Mouse (Mus musculus): ENCODE measurements around the gene Thsd7b. TPM values are rescaled to one million over a fixed set of nuclear protein-coding genes. Genes with fewer than 3 reads are reported as not detected.

Gene Thsd7b
- polyA plus RNA-seq, 1 experiment: 0.07 TPM

GRCm38 (mm10) chr1:129559137-129559536 lies 286.0 kb downstream of the Thsd7b start:
- no peak for TF ChIP-seq GATA1 (IDR thresholded peaks at IDR 0.05; ENCODE audit: borderline replicate concordance, low read length)
- no peak for TF ChIP-seq FLI1 (IDR thresholded peaks at IDR 0.05; ENCODE audit: low read length)
- Histone ChIP-seq H3K36me3 (replicated peaks; ENCODE audit: low read length) (no peaks in the 10 kb centered on the region), H3K9me3 (no peaks in the 10 kb centered on the region), H3K27me3 (replicated peaks) (no peaks in the 10 kb centered on the region), H3K4me3 (replicated peaks) (no peak overlapping the region), H3K4me1 (no peaks in the 10 kb centered on the region)

GRCm38 (mm10) chr1:129559812-129560211 lies 286.7 kb downstream of the Thsd7b start:
- Histone ChIP-seq H3K9me3 (no peaks in the 10 kb centered on the region), H3K4me1 (no peaks in the 10 kb centered on the region), H3K36me3 (replicated peaks; ENCODE audit: low read length) (no peaks in the 10 kb centered on the region), H3K27me3 (replicated peaks) (no peaks in the 10 kb centered on the region), H3K4me3 (replicated peaks) (no peak overlapping the region)
- TF ChIP-seq GATA1 (IDR thresholded peaks at IDR 0.05; ENCODE audit: borderline replicate concordance, low read length) (no peak), FLI1 (IDR thresholded peaks at IDR 0.05; ENCODE audit: low read length) (no peak)

GRCm38 (mm10) chr1:129562707-129563106 lies 289.6 kb downstream of the Thsd7b start:
- Histone ChIP-seq H3K4me1 (no peaks in the 10 kb centered on the region), H3K9me3 (no peaks in the 10 kb centered on the region), H3K27me3 (replicated peaks) (no peaks in the 10 kb centered on the region), H3K4me3 (replicated peaks) (no peak overlapping the region), H3K36me3 (replicated peaks; ENCODE audit: low read length) (no peaks in the 10 kb centered on the region)
- TF ChIP-seq GATA1 (IDR thresholded peaks at IDR 0.05; ENCODE audit: borderline replicate concordance, low read length) (no peak), FLI1 (IDR thresholded peaks at IDR 0.05; ENCODE audit: low read length) (no peak)

GRCm38 (mm10) chr1:129570522-129570921 lies 297.4 kb downstream of the Thsd7b start:
- Histone ChIP-seq H3K9me3 (no peaks in the 10 kb centered on the region), H3K4me3 (replicated peaks) (no peak overlapping the region), H3K4me1 (no peaks in the 10 kb centered on the region), H3K27me3 (replicated peaks) (peaks cover 2% of the 10 kb centered on the region), H3K36me3 (replicated peaks; ENCODE audit: low read length) (no peaks in the 10 kb centered on the region)
- TF ChIP-seq FLI1 (IDR thresholded peaks at IDR 0.05; ENCODE audit: low read length) (no peak), GATA1 (IDR thresholded peaks at IDR 0.05; ENCODE audit: borderline replicate concordance, low read length) (no peak)

GRCm38 (mm10) chr1:129579955-129580354 lies 306.9 kb downstream of the Thsd7b start:
- Histone ChIP-seq H3K36me3 (replicated peaks; ENCODE audit: low read length) (no peaks in the 10 kb centered on the region), H3K27me3 (replicated peaks) (peaks cover 4% of the 10 kb centered on the region), H3K4me3 (replicated peaks) (no peak overlapping the region), H3K9me3 (no peaks in the 10 kb centered on the region), H3K4me1 (no peaks in the 10 kb centered on the region)
- TF ChIP-seq FLI1 (IDR thresholded peaks at IDR 0.05; ENCODE audit: low read length): no peak
- no peak for TF ChIP-seq GATA1 (IDR thresholded peaks at IDR 0.05; ENCODE audit: borderline replicate concordance, low read length)

GRCm38 (mm10) chr1:129586635-129587034 lies 313.5 kb downstream of the Thsd7b start:
- TF ChIP-seq GATA1 (IDR thresholded peaks at IDR 0.05; ENCODE audit: borderline replicate concordance, low read length): no peak
- TF ChIP-seq FLI1 (IDR thresholded peaks at IDR 0.05; ENCODE audit: low read length): no peak
- H3K36me3 ChIP-seq (replicated peaks; ENCODE audit: low read length): no peaks in the 10 kb centered on the region
- peaks cover 4% of the 10 kb centered on the region for H3K27me3 ChIP-seq (replicated peaks)
- no peaks in the 10 kb centered on the region for H3K4me1 ChIP-seq
- no peaks in the 10 kb centered on the region for H3K9me3 ChIP-seq
- H3K4me3 ChIP-seq (replicated peaks): no peak overlapping the region

- TF ChIP-seq FLI1 (IDR thresholded peaks at IDR 0.05; ENCODE audit: low read length): no peak
- no peak for TF ChIP-seq GATA1 (IDR thresholded peaks at IDR 0.05; ENCODE audit: borderline replicate concordance, low read length)
- Histone ChIP-seq H3K4me3 (replicated peaks) (no peak overlapping the region), H3K4me1 (no peaks in the 10 kb centered on the region), H3K36me3 (replicated peaks; ENCODE audit: low read length) (no peaks in the 10 kb centered on the region), H3K9me3 (no peaks in the 10 kb centered on the region), H3K27me3 (replicated peaks) (peaks cover 3% of the 10 kb centered on the region)
Measured at GRCm38 (mm10) chr1:129589366-129590002, 316.4 kb downstream of the Thsd7b start.

- TF ChIP-seq GATA1 (IDR thresholded peaks at IDR 0.05; ENCODE audit: borderline replicate concordance, low read length): no peak
- no peak for TF ChIP-seq FLI1 (IDR thresholded peaks at IDR 0.05; ENCODE audit: low read length)
- Histone ChIP-seq H3K36me3 (replicated peaks; ENCODE audit: low read length) (no peaks in the 10 kb centered on the region), H3K27me3 (replicated peaks) (peaks cover 26% of the 10 kb centered on the region)
Measured at GRCm38 (mm10) chr1:129595447-129595846, 322.3 kb downstream of the Thsd7b start.

GRCm38 (mm10) chr1:129600933-129601332 lies 327.8 kb downstream of the Thsd7b start:
- H3K27me3 ChIP-seq (replicated peaks): peaks cover 36% of the 10 kb centered on the region
- 0 out of 2 replicates have a peak, but pooled peaks cover 4% of the 10 kb centered on the region for H3K9me3 ChIP-seq
- TF ChIP-seq GATA1 (IDR thresholded peaks at IDR 0.05; ENCODE audit: borderline replicate concordance, low read length) (no peak), FLI1 (IDR thresholded peaks at IDR 0.05; ENCODE audit: low read length) (no peak)
- H3K36me3 ChIP-seq (replicated peaks; ENCODE audit: low read length): no peaks in the 10 kb centered on the region
- H3K4me3 ChIP-seq (replicated peaks): no peak overlapping the region
- no peaks in the 10 kb centered on the region for H3K4me1 ChIP-seq

More at GRCm38 (mm10) chr1:129595447-129595846, 322.3 kb downstream of the Thsd7b start:
- H3K4me1 ChIP-seq: no peaks in the 10 kb centered on the region
- no peak overlapping the region for H3K4me3 ChIP-seq (replicated peaks)
- peaks cover 10% of the 10 kb centered on the region for H3K9me3 ChIP-seq

GRCm38 (mm10) chr1:129602284-129602683 lies 329.2 kb downstream of the Thsd7b start:
- H3K27me3 ChIP-seq (replicated peaks): peaks cover 39% of the 10 kb centered on the region
- TF ChIP-seq FLI1 (IDR thresholded peaks at IDR 0.05; ENCODE audit: low read length) (no peak), GATA1 (IDR thresholded peaks at IDR 0.05; ENCODE audit: borderline replicate concordance, low read length) (no peak)

More at GRCm38 (mm10) chr1:129602284-129602683, 329.2 kb downstream of the Thsd7b start:
- Histone ChIP-seq H3K4me1 (no peaks in the 10 kb centered on the region), H3K9me3 (0 out of 2 replicates have a peak, but pooled peaks cover 4% of the 10 kb centered on the region), H3K36me3 (replicated peaks; ENCODE audit: low read length) (no peaks in the 10 kb centered on the region), H3K4me3 (replicated peaks) (no peak overlapping the region)
